Mouse (Mus musculus) testis, postnatal 10 days (tissue): ENCODE data around the gene Ttbk1.
"Not testable (repeated sequence)": the region's sequence is repeated elsewhere in the genome, so short reads cannot be mapped to it uniquely, and the experiment has no call there.

Experiments used
- DNase-seq: peaks from one replicate; pipeline ENCODE4 v3.0.0; 2021; ENCODE audit warnings: low spot score

The Ttbk1 gene

DNA sequence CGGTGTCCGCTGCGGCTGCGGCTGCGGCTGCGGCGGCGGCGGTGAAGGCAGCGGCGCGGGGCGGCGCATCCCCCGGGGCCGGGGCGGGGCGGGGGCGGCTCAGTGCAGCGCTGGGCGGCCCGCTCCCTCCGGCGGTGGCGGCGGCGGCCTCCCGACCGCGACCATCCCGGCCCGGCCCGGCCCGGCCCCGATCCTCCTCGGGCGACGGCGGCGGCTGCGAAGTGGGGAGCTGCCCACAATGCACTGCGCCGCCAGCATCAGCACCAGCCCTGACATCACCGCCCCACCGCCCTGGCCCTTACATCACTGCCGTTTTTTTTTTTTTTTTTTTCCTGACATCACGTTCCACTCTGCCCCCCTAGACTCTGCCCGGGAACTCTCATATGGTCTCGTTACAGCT, at the start of gene Ttbk1:
Ttbk1 (minus strand) TSS at position 245 of the 400 bp plus-strand sequence.
- DNase-seq = no peak

DNA sequence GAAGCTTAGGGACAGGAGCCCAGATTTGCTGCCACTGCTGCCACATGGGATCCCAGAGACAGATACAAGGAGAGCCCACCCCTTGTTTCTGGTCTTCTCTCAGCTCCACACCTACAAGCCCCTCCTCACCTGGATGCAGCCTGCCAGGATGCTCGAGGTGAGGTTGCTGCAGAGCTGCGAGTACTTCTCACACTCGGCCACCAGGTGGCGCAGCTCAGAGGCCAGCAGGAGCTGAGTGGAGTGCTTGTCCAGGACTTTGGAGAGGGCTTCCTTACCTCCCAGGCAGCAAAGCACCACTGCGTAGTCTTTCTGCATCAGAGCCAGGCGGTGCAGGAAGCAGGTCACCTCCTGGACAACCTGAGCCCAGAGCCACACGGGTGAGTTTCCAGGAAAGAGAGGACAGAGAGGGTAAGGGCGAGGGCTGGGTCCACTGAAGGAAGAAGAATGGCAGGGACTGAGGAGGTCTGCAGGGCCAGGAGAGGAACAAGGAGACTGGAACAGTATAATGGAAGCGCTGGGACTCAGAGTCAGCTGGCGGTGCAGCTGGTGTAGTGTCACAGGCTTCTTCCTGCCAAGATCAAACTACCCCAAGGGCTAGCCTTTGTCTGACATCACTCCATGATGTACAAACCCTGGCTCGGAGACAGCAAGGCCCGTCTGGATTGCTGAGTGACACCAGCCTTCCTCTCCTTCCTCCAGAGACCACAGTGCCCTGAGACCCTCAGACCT, 38.3 kb upstream of the Ttbk1 start:
- DNase-seq = peak; percentile 91

DNA sequence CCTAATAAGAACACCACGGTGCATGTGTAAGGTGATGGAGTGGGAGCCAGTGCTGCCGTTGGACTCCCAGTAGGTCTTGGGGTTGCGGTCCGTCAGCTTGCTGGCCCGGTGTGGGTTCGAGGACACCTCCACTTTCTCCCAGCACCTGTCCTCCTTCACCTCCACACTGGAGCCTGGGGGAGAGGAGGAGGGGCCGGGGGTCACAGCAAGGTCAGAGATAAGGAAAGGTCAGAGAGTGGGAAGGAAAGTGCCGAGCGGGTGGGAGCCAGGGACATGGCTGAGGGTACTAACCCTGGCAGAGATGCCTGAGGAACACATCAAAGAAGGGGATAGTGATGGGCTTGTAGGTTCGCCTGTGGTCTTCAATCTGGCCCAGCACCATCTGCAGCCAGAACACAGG, 37.6 kb upstream of the Ttbk1 start:
- no peak for DNase-seq

DNA sequence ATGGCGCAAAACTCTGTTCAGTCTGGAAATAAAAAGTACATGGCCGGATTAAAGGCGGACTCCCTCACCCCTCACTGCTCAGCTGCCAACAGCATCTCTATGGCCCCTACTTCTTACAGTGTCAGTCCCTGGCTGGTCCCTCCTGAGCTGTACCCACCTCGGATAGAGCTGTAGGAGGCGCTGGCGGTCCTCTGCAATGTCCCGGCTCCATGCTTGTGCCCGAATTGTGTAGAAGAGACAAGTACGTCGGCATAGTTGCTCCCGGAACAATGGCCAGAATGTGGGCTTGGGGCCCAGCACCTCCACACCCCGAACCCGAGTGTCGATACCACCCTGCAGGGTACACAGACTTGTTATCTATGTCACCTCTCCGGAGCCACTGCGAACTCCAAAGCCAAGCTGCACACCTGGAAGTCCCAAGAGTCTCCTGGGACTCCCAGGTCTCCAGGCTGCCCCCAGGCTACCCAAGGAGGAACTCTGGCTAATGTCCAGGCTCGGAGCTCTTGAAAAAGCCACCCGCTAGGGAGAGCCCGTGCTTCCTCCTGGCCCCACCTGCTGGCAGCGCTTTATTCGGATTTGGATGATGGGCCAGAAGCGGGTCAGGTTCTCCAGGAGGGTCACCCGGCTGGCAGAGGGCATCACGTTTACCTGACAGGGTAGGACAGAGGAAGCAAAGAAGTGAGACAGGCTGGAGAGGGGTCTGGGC, 34.6 kb upstream of the Ttbk1 start:
- DNase-seq = no peak

DNA sequence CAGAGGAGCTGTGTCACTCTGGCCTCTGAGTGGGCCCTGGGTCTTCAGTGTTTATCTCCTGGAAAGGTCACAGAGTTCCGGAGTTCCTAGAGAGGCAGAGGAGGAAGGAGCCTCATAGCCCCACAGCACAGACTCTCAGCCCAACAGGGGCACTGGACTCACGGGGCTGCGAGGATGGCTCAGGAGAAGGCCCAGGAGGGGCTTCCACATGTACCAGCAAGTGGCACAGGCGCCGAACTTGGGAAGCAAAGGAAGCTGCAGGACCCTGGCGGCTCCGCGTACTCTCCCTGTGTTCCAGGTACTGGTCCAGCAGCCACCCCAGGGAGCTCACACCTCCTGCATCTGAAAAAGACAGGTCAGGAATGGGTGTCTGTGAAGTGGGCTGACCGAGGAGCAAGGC, 33.7 kb upstream of the Ttbk1 start:
- DNase-seq = no peak

DNA sequence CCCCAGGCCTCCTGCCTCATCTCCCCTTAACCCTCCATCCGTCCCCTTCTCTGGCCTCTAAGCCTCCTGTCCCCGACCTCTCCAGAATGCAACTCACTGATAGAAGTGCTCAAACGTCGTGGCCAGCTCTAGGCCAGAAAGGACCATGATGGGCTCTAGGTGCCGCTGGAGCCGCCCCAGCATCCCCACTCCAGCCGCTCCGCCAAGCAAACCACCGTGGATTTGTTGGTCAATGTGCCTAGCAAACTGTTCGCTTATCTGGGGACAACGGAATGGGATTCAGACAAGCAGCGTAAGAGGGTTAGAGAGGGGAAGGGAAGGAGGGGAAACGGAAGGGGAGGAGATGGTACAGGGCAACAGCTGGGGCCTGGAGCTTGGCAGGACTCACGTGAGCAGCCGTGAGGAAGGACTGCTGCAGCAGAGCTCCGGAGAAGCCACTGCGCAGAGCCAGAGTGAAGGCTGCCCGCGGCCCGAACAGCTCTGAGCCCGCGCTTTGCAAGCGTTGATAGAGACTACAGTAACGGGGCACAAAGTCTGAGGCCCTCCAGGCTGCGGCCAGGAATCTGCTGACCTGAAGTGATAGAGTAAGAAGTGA, 33.0 kb upstream of the Ttbk1 start:
- DNase-seq = no peak

DNA sequence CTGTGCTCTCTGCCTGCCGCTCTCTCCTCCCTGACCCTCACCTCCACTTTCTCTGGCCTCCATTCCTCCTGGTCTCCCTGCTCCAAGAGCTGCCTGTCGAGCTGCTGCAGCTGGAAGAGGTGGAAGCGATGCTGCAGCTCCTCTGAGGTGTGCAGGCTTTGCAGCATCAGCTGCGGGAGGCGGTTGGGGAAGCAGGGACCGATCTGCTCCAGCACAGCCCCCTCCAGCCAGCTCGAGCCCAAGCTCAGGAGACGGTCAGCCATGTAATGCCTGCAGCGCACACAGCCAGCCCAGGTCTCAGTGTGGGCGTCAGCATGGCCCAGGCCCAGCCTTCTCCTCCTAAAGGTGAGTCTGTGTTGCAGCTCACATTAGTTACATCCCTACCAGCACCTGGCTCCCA, 32.5 kb upstream of the Ttbk1 start:
- no peak for DNase-seq

DNA sequence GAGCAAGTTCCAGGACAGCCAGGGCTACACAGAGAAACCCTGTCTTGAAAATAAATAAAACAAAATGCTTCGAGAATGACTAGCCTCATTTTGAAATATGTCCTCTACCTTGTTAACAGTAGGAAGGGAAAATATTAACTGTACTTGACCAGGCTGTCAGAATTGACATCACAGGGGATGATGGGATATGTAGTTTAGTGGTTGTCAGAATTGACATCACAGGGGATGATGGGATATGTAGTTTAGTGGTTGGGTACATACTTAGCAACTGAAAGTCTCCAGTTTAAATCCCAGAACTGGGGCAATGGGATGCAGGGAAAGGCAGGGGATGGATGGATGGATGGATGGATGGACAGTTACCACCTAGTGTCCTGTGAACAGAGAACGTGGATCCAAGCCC, 25.9 kb upstream of the Ttbk1 start:
- DNase-seq = no peak

DNA sequence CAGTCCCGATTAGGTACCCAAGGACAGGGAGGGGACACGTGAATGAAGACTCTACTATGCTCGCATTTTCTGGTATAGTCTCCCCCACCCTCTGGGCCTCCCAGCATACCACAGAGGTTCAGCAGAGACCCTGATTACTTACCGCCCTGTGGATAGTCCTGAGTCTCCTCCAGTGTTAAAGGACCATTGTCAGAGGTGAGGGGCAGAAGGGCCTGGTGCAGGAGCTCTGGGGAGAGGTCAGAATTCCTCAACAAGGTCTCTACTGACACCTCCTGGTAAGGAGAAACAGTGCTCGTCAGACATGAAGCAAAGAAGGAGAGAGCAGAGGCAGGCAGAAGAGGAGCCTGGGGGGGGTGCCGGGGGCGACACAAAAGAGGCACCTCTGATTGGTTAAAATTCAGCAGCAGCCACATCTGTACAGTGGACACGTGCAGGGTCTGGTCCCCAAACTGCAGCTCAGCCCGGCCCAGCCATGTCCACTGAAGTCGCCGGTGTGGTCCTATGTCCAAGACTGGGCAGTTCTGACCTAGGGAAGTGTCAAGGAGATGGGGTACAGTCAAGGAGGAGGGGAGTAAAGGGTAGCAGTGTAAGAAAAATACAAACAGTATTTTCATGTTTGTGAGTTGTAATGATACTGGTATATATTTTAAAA, 23.7 kb upstream of the Ttbk1 start:
- no peak for DNase-seq

DNA sequence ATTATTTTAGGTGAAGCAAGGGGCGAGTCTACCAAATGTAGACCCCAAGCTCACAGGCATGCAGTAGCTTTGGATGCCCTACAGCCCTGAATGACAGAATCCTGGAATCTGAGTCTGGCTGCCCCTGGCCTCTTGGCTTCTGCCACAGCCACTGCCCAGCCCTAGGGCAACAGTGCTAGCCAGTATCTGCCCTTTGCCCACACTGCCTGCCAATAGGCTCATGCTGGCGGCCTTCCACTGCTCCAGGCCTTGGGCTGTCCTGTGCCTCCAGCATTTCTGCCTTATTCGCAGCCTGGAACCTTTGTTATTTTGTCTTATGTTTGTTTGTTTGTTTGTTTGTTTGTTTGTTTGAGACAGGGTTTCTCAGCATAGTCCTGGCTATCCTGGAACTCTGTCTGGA, 18.1 kb upstream of the Ttbk1 start:
- DNase-seq = no peak

DNA sequence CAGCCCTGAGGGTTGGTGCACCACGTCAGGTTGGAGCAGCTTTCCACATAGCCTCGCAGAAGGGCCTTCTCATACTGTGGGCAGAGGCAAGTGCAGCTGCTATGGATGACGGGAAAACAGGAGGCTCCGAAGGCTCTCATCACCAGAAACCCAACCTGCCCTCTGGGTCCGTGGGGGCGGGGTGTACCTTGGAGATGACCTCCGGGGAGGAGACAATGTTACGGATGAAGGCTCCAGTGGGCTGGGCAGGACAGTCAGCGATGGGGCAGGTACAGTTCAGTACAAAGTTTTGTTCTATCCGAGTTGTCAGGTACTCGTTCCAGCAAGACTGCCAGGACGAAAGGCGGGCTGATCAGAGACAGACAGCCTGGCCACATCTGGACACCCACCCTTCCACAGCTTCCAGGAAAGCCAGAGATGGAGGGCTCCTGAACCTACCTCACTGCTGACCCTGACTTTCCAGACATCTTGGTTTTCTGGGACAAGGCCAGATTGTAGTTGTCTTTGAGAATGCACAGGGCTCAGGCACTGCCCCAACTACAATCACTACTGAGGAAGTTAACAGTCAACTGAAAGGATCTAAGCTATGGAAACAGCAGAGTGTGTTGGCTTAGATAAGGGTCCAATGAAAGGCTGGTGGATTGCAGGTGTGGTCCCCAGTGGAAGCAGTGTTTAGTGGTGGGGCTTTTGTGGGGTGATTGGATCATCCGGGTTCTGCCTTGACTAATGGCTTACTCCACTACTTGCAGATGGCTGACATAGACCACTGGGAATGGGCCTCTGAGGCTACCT, 16.6 kb upstream of the Ttbk1 start:
- no peak for DNase-seq

DNA sequence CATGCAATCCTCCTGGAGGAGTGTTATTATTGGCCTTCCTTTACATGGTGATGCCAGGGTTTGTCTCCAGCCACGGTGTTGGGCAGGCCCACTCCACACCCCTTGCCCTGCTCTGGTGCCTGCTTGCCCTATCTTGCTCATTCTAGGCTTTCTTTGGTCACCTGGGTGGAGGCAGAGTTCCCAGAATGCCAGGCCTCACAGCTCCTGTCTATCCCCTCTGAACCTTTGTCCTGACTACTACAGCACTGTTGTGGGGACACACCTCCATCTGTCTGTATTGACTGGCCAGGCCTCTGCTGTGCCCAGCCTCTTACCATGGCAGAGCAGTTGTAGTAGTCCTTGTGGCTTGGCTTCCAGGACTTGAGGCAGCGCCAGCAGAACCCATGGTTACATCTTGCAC, 15.3 kb upstream of the Ttbk1 start:
- no peak for DNase-seq

DNA sequence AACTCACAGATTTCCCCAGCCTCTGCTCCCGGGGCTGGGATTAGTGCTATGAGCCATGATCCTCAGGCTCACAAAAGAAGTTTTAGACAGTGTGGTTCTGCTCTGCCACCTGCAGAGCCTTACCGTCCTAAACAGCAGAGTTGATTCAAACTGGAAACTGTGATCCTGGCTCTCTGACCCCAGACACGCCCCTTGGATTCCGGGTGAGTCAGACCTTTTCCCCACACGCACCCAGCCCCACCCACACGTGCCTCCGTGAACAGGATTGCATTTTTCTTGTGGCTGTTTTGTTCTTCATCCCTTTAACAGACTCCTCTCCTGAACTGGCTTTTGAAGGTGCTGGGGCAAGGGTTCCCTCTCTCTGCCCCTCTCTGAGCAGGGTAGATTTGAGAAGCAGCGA, 10.5 kb upstream of the Ttbk1 start:
- DNase-seq = no peak

DNA sequence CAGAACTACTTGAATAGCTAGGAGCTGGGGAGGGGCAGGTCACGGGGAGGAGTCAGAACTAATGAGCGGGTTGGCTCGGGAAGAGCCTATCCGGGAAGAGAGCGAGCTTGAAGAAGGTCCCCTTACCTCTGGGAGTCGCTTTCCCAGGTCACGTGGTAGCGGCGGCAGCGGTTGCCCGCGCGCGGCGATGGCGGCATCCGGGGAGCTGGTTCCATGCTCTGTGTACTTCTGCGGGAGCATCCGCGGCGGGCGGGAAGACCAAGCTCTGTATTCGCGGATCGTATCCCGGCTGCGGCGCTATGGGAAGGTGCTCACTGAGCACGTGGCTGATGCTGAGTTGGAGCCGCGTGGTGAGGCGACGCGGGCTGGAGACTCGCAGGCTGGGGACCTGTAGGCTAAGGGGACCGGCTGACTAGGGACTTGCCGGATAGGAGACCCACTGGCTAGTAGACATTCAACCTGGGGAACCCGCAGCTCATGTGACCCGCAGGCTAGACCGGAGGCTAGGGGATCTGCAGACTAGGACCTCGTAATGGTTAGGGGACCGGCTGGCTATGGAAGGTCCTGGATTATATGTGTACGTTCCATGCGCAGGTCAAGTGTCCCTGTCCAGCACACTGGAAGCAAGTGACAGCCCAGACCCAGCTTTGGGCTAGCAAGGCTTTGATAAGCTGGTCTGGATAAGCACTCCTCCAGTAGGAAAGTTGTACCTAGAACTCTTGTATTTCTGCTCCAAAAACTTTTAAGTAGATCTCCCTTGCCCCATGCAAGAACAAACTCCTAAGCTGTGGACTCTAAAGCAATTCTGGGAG, 9.4 kb upstream of the Ttbk1 start, which contains the start of gene Dnph1:
Dnph1 (plus strand) TSS at position 89 of the 812 bp plus-strand sequence.
- DNase-seq = peak; percentile 75

DNA sequence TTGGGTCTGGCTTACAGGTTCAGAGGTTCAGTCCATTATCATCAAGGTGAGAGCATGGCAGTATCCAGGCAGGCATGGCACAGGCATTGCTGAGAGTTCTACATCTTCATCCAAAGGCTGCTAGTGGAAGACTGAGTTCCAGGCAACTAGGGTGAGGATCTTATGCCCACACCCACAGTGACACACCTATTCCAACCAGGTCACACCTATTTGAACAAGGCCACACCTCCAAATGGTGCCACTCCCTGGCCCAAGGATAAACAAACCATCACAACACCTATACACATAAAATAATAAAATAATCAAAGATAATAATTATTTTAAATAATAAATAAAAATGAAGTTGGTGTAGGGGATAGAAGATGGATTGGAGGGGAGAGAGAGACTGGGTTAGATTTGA, 8.6 kb upstream of the Ttbk1 start:
- DNase-seq = not testable (repeated sequence)

DNA sequence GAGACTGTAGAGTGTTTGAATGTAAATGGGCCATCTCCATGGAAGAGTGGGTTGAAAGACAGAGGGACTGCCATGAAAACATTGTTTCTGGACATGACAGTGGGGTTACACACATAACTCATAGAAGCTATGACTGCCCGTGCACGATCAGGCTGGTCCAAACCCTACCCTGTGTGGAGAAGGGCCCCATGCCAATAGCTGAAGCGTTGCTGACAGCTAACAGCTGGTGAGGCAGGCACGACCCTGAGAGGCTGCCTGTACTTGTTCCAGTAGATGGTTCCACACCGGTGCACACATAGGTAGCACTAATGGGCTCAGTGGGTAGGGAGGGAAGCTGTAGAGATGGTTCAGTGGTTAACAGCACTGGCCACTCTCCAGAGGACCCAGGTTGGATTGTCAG, 8.0 kb upstream of the Ttbk1 start:
- no peak for DNase-seq

DNA sequence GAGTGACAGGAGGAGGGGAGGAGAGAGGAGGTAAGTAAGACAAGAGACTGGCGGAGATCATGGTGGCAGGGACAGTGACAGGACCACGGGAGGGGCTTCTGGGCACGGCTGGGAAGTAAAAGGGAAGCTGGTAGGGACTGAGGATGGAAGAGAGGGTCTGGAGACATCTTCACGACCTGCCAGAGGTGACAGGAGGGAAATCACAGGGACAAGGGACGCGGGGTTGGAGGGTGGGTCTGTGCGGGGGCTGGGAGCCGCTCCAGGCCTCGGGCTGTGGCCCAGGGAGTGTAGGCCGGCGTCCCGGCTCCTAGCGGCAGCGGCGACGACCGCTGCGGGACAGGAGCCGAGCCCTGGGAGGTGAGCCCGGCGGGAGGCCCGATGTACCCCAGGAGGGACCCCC, 480 bp downstream of the Ttbk1 start:
- DNase-seq = no peak

DNA sequence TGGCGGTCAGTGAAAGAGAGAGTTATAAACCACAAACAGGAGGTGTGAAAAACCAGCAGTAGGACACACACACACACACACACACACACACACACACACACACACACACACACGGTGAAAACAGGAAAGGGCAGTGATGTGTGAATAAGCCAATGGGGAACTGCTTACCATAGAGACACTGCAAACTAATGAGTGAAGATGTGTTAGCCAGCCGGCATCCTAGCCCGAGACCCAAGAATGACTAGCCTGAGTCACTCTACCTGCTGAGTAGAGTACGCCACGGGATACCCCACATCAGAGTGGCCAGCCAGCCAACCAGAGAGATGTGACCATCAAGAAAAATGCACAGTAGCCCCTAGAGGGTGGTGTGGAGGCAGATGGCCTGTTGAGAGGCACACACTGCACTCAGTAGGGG, 3.0 kb downstream of the Ttbk1 start:
- DNase-seq = no peak

DNA sequence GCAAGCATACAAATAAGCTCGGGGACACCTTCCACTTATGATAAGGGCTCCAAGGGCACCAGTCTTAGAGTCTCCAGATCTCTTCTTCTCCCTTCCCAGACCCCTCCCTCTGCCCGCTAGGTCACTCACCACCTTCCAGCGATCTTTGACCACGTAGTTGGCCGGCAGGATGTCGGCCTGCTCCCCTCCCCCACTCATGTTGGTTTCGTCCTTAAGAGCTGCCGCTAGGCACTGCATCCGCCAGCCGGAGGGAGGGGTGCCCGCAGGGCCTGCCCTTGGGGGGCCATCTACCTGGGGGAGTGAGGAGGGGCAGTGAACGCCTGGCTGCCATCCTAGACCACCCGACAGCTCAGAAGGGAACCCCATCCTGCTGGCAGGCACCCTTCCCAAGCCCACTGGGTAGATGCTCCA, 3.4 kb downstream of the Ttbk1 start:
- no peak for DNase-seq

DNA sequence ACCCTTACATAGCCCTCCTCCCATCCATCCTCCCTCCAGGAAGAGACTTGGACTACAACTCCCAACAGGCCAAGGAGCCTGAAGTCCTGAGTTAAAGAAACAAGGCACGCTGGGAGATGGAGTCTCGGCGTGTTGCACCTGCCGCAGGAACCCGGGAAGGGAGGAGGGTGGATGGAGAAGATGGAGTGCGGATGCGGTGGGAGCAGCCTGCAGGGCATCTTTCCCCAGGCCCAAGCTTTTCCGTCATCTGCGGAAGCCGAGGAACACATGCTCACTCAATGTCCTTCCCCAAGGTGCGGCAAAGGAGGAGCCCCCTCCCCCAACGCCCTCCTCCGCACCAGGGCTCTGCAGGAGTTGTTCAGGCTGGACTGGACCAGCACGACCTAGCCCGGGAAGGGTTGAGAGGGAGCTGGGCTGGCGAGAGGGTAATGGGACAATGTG, 3.9 kb downstream of the Ttbk1 start:
- peak; percentile 56 for DNase-seq

DNA sequence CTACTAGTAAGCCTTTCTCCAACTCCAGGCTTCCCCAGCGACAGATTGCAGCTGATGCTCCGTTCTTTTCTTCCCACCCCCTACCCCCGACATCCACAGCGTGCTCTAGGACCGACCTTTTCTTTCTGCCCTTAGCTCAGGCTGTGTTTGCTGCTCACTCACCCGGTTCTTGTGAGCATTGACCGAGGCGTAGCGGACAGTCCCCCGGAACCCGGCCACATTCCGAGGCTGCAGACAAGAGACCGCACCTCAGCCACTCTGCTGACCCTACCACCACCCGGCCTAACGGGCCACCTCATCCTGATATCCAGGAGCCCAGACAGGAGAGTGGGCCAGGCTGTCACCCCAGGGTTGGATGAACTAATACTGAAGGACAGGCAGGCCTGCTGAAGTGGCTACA, 10.2 kb downstream of the Ttbk1 start:
- DNase-seq = no peak
